Comparison of ENCODE assay signal across 23 mouse cellular contexts in the genomic region with DNA sequence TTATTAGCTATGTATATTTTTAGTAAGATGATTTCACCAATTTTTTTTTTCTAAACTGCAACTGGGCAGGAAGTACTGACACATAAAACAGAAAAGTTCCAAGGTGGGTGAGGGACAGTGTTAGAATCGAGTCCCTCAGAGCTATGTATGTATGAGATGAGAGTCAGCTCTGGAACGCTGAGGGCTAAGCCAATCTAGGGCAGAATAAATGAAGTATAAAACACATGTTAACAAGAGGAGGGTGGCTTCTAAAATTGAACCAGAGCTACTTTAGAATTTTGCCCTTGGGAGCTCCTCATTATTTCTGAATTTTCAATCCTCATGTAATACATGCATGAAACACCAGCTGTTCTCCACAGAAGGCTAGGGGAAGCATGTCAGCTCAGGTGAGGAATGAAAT.
DNase-seq lines count a peak whose midpoint lies in the region; ATAC-seq and TF ChIP-seq lines count a peak whose summit lies in the region.
"Had no signal": no experiment of that assay in that cellular context is flagged by ENCODE, and none has a peak within 500 bp of the region (broad histone marks: within the 10 kb centered on the region; RNA-seq: fewer than 3 reads in every experiment).

No protein-coding gene starts in this region.

- 71% methylated on average over 2 of the region's 2 CpGs for WGBS in midbrain, embryonic 15.5 days
- WGBS in midbrain, embryonic 10.5 days = 90% methylated on average over 2 of the region's 2 CpGs
- 60% methylated on average over 2 of the region's 2 CpGs for WGBS in kidney, adult 2 months

- H3K9me3 ChIP-seq in midbrain, embryonic 15.5 days = no peaks in the 10 kb centered on the region
- no peaks in the 10 kb centered on the region for H3K9me3 ChIP-seq in midbrain, embryonic 10.5 days (replicated peaks)
- H3K9me3 ChIP-seq: embryonic facial prominence, embryonic 10.5 days; hindbrain, embryonic 12.5 days; megakaryocyte, embryonic 14.5 days; neural tube, embryonic 13.5 days had no signal

- no peak for TF ChIP-seq CTCF in kidney, adult 2 months (conservative IDR thresholded peaks at IDR 0.05; ENCODE audit: insufficient read depth, insufficient read length, low read depth, low read length)

- H3K4me1 ChIP-seq in midbrain, embryonic 15.5 days = no peaks in the 10 kb centered on the region
- no peaks in the 10 kb centered on the region for H3K4me1 ChIP-seq in midbrain, embryonic 10.5 days
- no peaks in the 10 kb centered on the region for H3K4me1 ChIP-seq in kidney, adult 2 months (ENCODE audit: control insufficient read depth, insufficient read depth, low read length)
- H3K4me1 ChIP-seq: embryonic facial prominence, embryonic 10.5 days; hindbrain, embryonic 12.5 days; megakaryocyte, embryonic 14.5 days; neural tube, embryonic 13.5 days had no signal

- no peak overlapping the region for H3K27ac ChIP-seq in midbrain, embryonic 15.5 days
- no peak overlapping the region for H3K27ac ChIP-seq in midbrain, embryonic 10.5 days (replicated peaks)
- H3K27ac ChIP-seq in kidney, adult 2 months (ENCODE audit: insufficient read depth, low read depth, low read length) = no peak overlapping the region
- H3K27ac ChIP-seq: embryonic facial prominence, embryonic 10.5 days; hindbrain, embryonic 12.5 days; neural tube, embryonic 13.5 days had no signal

- ATAC-seq in midbrain, embryonic 15.5 days (replicated peaks) = peak; percentile 78; the same call in 1 of the 2 replicates
- ATAC-seq: liver, postnatal 0 days had no signal

- no peak overlapping the region for H3K4me2 ChIP-seq in midbrain, embryonic 15.5 days
- H3K4me2 ChIP-seq: heart, embryonic 11.5 days; hindbrain, embryonic 12.5 days; neural tube, embryonic 13.5 days had no signal

- peak; percentile 24 for DNase-seq in layer of hippocampus, adult 11-12 months (ENCODE audit: low spot score)
- DNase-seq in layer of hippocampus, postnatal 25 days (ENCODE audit: extremely low spot score in 1 of 2, low spot score in 1 of 2) = no peak
- no peak for DNase-seq in midbrain, embryonic 10.5 days (ENCODE audit: low spot score)
- peak; percentile 22 to 39 for DNase-seq in left cerebral cortex, adult 9 months (ENCODE audit: low spot score in 2 of 2)
- DNase-seq in right cerebral cortex, postnatal 10 days (ENCODE audit: low spot score in 2 of 2) = peak; percentile 22 to 27
- no peak for DNase-seq in kidney, adult 2 months
- DNase-seq in urinary bladder, postnatal 4 days (ENCODE audit: low spot score in 2 of 2) = no peak
- DNase-seq: adrenal gland, postnatal 36 days; B cell, adult 2 months; cerebellum, adult 2 months; heart, postnatal 10 days; kidney, adult 9 months; kidney, postnatal 25 days; layer of hippocampus, postnatal 36 days; liver, postnatal 0 days; lung, postnatal 10 days; thymus, postnatal 36 days had no signal

- no peak overlapping the region for H3K9ac ChIP-seq in midbrain, embryonic 15.5 days
- H3K9ac ChIP-seq: hindbrain, embryonic 12.5 days; liver, postnatal 0 days; neural tube, embryonic 13.5 days had no signal

- H3K27me3 ChIP-seq in midbrain, embryonic 15.5 days (replicated peaks) = no peaks in the 10 kb centered on the region
- no peaks in the 10 kb centered on the region for H3K27me3 ChIP-seq in midbrain, embryonic 10.5 days (ENCODE audit: low read depth, poor library complexity, severe bottlenecking)
- H3K27me3 ChIP-seq in kidney, adult 2 months (replicated peaks; ENCODE audit: control insufficient read depth, insufficient read depth, low read length) = no peaks in the 10 kb centered on the region
- H3K27me3 ChIP-seq: hindbrain, embryonic 12.5 days; megakaryocyte, embryonic 14.5 days; neural tube, embryonic 13.5 days had no signal

- TF ChIP-seq POLR2A in kidney, adult 2 months (IDR thresholded peaks at IDR 0.05; ENCODE audit: low read depth, low read length) = no peak

- H3K36me3 ChIP-seq in midbrain, embryonic 15.5 days (replicated peaks) = no peaks in the 10 kb centered on the region
- no peaks in the 10 kb centered on the region for H3K36me3 ChIP-seq in midbrain, embryonic 10.5 days
- no peaks in the 10 kb centered on the region for H3K36me3 ChIP-seq in kidney, adult 2 months (ENCODE audit: control insufficient read depth, insufficient read depth, low read length)
- H3K36me3 ChIP-seq: embryonic facial prominence, embryonic 10.5 days; hindbrain, embryonic 12.5 days; neural tube, embryonic 13.5 days had no signal

- no peak overlapping the region for H3K4me3 ChIP-seq in midbrain, embryonic 15.5 days
- no peak overlapping the region for H3K4me3 ChIP-seq in midbrain, embryonic 10.5 days
- H3K4me3 ChIP-seq in kidney, adult 2 months (ENCODE audit: insufficient read depth, low read depth, low read length) = no peak overlapping the region
- H3K4me3 ChIP-seq: embryonic facial prominence, embryonic 10.5 days; hindbrain, embryonic 12.5 days; megakaryocyte, embryonic 14.5 days; neural tube, embryonic 13.5 days had no signal

Comparison
In these comparisons a context has a peak if more than half of its experiments do, and no peak if none do; other contexts are left out.
1. DNase-seq: peak in layer of hippocampus, adult 11-12 months (single experiment), left cerebral cortex, adult 9 months (2 of 2) and right cerebral cortex, postnatal 10 days (2 of 2); none in layer of hippocampus, postnatal 25 days (0 of 2), midbrain, embryonic 10.5 days (single experiment), kidney, adult 2 months (single experiment) and urinary bladder, postnatal 4 days (0 of 2).